Mouse (Mus musculus) urinary bladder, postnatal 25 days (tissue): ENCODE results near the gene Mfsd6l.

Experiments
- DNase-seq: peaks from one replicate; pipeline ENCODE4 v3.0.0; 2022; ENCODE audit warnings: low spot score

Mfsd6l gene

GRCm38 (mm10) chr11:68553981-68554471 lies 2.0 kb upstream of the Mfsd6l start:
- DNase-seq = no peak

- no peak for DNase-seq
These were observed 3.6 kb downstream of the Mfsd6l start for GRCm38 (mm10) chr11:68559546-68559945.

- DNase-seq = no peak
These were observed 6.3 kb downstream of the Mfsd6l start for GRCm38 (mm10) chr11:68561957-68562950.

GRCm38 (mm10) chr11:68564356-68565031 lies 8.5 kb downstream of the Mfsd6l start:
- DNase-seq = no peak

GRCm38 (mm10) chr11:68565032-68565429 lies 9.0 kb downstream of the Mfsd6l start:
- no peak for DNase-seq

- peak; percentile 76 for DNase-seq
These were observed 10.6 kb downstream of the Mfsd6l start for GRCm38 (mm10) chr11:68566447-68567059.

GRCm38 (mm10) chr11:68570861-68571260 lies 14.9 kb downstream of the Mfsd6l start:
- DNase-seq = no peak

- no peak for DNase-seq
These were observed 21.1 kb downstream of the Mfsd6l start for GRCm38 (mm10) chr11:68577076-68577475.

GRCm38 (mm10) chr11:68579462-68579881 lies 23.5 kb downstream of the Mfsd6l start:
- DNase-seq = no peak

GRCm38 (mm10) chr11:68580566-68580965 lies 24.6 kb downstream of the Mfsd6l start:
- DNase-seq = no peak

- no peak for DNase-seq
These were observed 27.2 kb downstream of the Mfsd6l start for GRCm38 (mm10) chr11:68583225-68583624.

GRCm38 (mm10) chr11:68583906-68584480 lies 28.0 kb downstream of the Mfsd6l start:
- DNase-seq = no peak

- DNase-seq = no peak
These were observed 29.9 kb downstream of the Mfsd6l start for GRCm38 (mm10) chr11:68585890-68586289.

GRCm38 (mm10) chr11:68586721-68587120 lies 30.7 kb downstream of the Mfsd6l start, which contains the start of gene Ccdc42:
Ccdc42 (plus strand) TSS chr11:68587021.
- DNase-seq = no peak

GRCm38 (mm10) chr11:68589055-68589809 lies 33.2 kb downstream of the Mfsd6l start:
- DNase-seq = peak; percentile 87

GRCm38 (mm10) chr11:68591708-68592107 lies 35.7 kb downstream of the Mfsd6l start:
- no peak for DNase-seq

- DNase-seq = no peak
These were observed 37.3 kb downstream of the Mfsd6l start for GRCm38 (mm10) chr11:68593247-68593646.

GRCm38 (mm10) chr11:68597912-68598311 lies 41.9 kb downstream of the Mfsd6l start:
- no peak for DNase-seq

- no peak for DNase-seq
These were observed 44.6 kb downstream of the Mfsd6l start for GRCm38 (mm10) chr11:68600551-68601021.

GRCm38 (mm10) chr11:68601486-68601991 lies 45.6 kb downstream of the Mfsd6l start:
- no peak for DNase-seq
